Mouse (Mus musculus) CH12.LX (cell line): ENCODE results near the gene Saa1. TPM values are rescaled to one million over a fixed set of nuclear protein-coding genes. Genes with fewer than 3 reads are reported as not detected.
A peak's percentile ranks its signal among the peaks of the same experiment; 100 is the strongest.

Experiments
- DNase-seq: peaks from one replicate; pipeline ENCODE4 v3.0.0-alpha.2; 2013; ENCODE audit errors: extremely low read depth
- H3K27ac ChIP-seq: 2 replicates; pipeline ENCODE4 v1.5.1; 2012; ENCODE audit warnings: low read depth, mild to moderate bottlenecking, control low read depth, moderate library complexity; ENCODE audit not compliant: insufficient read depth
- H3K27me3 ChIP-seq: replicated peaks from 2 replicates; pipeline ENCODE3; 2012; ENCODE audit warnings: inconsistent platforms
- H3K36me3 ChIP-seq, 2 experiments: replicated peaks in 1 of 2; 2 replicates each; pipeline versions ENCODE3 to v1.6.1; 2012; ENCODE audit warnings: inconsistent platforms in 1 of 2, low read length in 1 of 2, mild to moderate bottlenecking in 1 of 2, mixed read lengths in 1 of 2, moderate library complexity in 1 of 2; ENCODE audit not compliant: control insufficient read depth in 1 of 2, insufficient read depth in 1 of 2
- H3K4me1 ChIP-seq, 2 experiments: 2 replicates each; pipeline ENCODE4 v1.6.1; 2012; ENCODE audit warnings: inconsistent platforms in 1 of 2, moderate library complexity in 1 of 2; ENCODE audit not compliant: insufficient read depth in 2 of 2, control insufficient read depth in 1 of 2
- H3K4me2 ChIP-seq: 2 replicates; pipeline ENCODE4 v1.6.1; 2012; ENCODE audit warnings: low read depth, mild to moderate bottlenecking, control low read depth; ENCODE audit not compliant: poor library complexity, insufficient read depth, severe bottlenecking
- H3K4me3 ChIP-seq, 3 experiments: fragments of 150-350 bp in 1 of 3; sonication (generic) in 1 of 3; replicated peaks in 1 of 3; 2 replicates each; pipeline versions ENCODE3 to v1.5.1; 2011 to 2012; ENCODE audit warnings: low read depth in 2 of 3, low read length in 2 of 3, mild to moderate bottlenecking in 2 of 3, moderate library complexity in 2 of 3, control low read depth in 1 of 3, improper control_type of control experiment in 1 of 3, inconsistent platforms in 1 of 3, mixed read lengths in 1 of 3; ENCODE audit not compliant: poor library complexity in 1 of 3
- H3K79me2 ChIP-seq: replicated peaks from 2 replicates; pipeline ENCODE4 v1.6.1; 2012; ENCODE audit warnings: mild to moderate bottlenecking, moderate library complexity; ENCODE audit not compliant: control insufficient read depth, poor library complexity, insufficient read depth, severe bottlenecking; ENCODE audit errors: extremely low read depth
- H3K9ac ChIP-seq: 2 replicates; pipeline ENCODE4 v1.6.1; 2012; ENCODE audit warnings: low read depth, mild to moderate bottlenecking, control low read depth, moderate library complexity; ENCODE audit not compliant: insufficient read depth
- H3K9me3 ChIP-seq: replicated peaks from 2 replicates; pipeline ENCODE3; 2012; ENCODE audit warnings: low read length, inconsistent platforms, mixed read lengths
- BHLHE40 ChIP-seq: IDR thresholded peaks from 2 replicates; pipeline ENCODE4 v1.6.1; 2011; ENCODE audit warnings: mild to moderate bottlenecking, low read depth, low read length, improper control_type of control experiment
- CHD1 ChIP-seq: IDR thresholded peaks from 2 replicates; pipeline ENCODE4 v1.6.1; 2012; ENCODE audit warnings: low read depth, low read length, improper control_type of control experiment, inconsistent platforms
- CHD2 ChIP-seq: IDR thresholded peaks from 2 replicates; pipeline ENCODE4 v1.6.1; 2011; ENCODE audit warnings: low read length, improper control_type of control experiment
- CTCF ChIP-seq, 2 experiments: IDR thresholded peaks in 1 of 2; conservative IDR thresholded peaks in 1 of 2; 2 replicates each; pipeline ENCODE4 v1.5.1; 2011 to 2012; ENCODE audit warnings: low read depth in 2 of 2, low read length in 2 of 2, improper control_type of control experiment in 1 of 2, inconsistent platforms in 1 of 2, mild to moderate bottlenecking in 1 of 2, moderate library complexity in 1 of 2
- E2F4 ChIP-seq: IDR thresholded peaks from 2 replicates; pipeline ENCODE4 v1.6.1; 2011; ENCODE audit warnings: low read depth, low read length, improper control_type of control experiment; ENCODE audit not compliant: insufficient replicate concordance
- ETS1 ChIP-seq: conservative IDR thresholded peaks from 2 replicates; pipeline ENCODE4 v1.6.1; 2012; ENCODE audit warnings: low read depth, mild to moderate bottlenecking, inconsistent platforms, low read length, improper control_type of control experiment, moderate library complexity
- HCFC1 ChIP-seq: IDR thresholded peaks from 2 replicates; pipeline ENCODE4 v1.6.1; 2012; ENCODE audit warnings: low read depth, mild to moderate bottlenecking, inconsistent platforms, low read length, improper control_type of control experiment
- IRF4 ChIP-seq: IDR thresholded peaks from 2 replicates; pipeline ENCODE4 v1.6.1; 2014; ENCODE audit warnings: low read depth, mild to moderate bottlenecking, inconsistent platforms, low read length, improper control_type of control experiment
- JUND ChIP-seq: conservative IDR thresholded peaks from 2 replicates; pipeline ENCODE4 v1.6.1; 2011; ENCODE audit warnings: low read depth, low read length, improper control_type of control experiment
- KAT2A ChIP-seq: IDR thresholded peaks from 2 replicates; pipeline ENCODE4 v1.6.1; 2012; ENCODE audit warnings: low read length, improper control_type of control experiment, inconsistent platforms; ENCODE audit not compliant: insufficient replicate concordance
- MAX ChIP-seq: IDR thresholded peaks from 2 replicates; pipeline ENCODE4 v1.6.1; 2011; ENCODE audit warnings: low read length, improper control_type of control experiment
- MAZ ChIP-seq: IDR thresholded peaks from 2 replicates; pipeline ENCODE4 v1.6.1; 2012; ENCODE audit warnings: low read depth, mild to moderate bottlenecking, inconsistent platforms, low read length, improper control_type of control experiment, moderate library complexity
- MEF2A ChIP-seq: IDR thresholded peaks from 2 replicates; pipeline ENCODE4 v1.6.1; 2014; ENCODE audit warnings: low read depth, mild to moderate bottlenecking, inconsistent platforms, low read length, improper control_type of control experiment, borderline replicate concordance
- MXI1 ChIP-seq: IDR thresholded peaks from 2 replicates; pipeline ENCODE4 v1.6.1; 2011; ENCODE audit warnings: mild to moderate bottlenecking, low read depth, low read length, improper control_type of control experiment
- NELFE ChIP-seq: IDR thresholded peaks from 2 replicates; pipeline ENCODE4 v1.6.1; 2011; ENCODE audit warnings: low read depth, low read length, improper control_type of control experiment
- NRF1 ChIP-seq: IDR thresholded peaks from 2 replicates; pipeline ENCODE4 v1.6.1; 2014; ENCODE audit warnings: low read depth, mild to moderate bottlenecking, inconsistent platforms, low read length, improper control_type of control experiment, moderate library complexity
- PAX5 ChIP-seq: IDR thresholded peaks from 2 replicates; pipeline ENCODE4 v1.6.1; 2012; ENCODE audit warnings: low read length, inconsistent platforms, mixed read lengths
- RAD21 ChIP-seq: IDR thresholded peaks from 2 replicates; pipeline ENCODE4 v1.6.1; 2011; ENCODE audit warnings: low read depth, mild to moderate bottlenecking, low read length, improper control_type of control experiment, moderate library complexity
- SIN3A ChIP-seq: IDR thresholded peaks from 2 replicates; pipeline ENCODE4 v1.6.1; 2012; ENCODE audit warnings: low read length, improper control_type of control experiment, inconsistent platforms
- SMC3 ChIP-seq: IDR thresholded peaks from 2 replicates; pipeline ENCODE4 v1.6.1; 2011; ENCODE audit warnings: low read depth, low read length, improper control_type of control experiment
- TBP ChIP-seq: conservative IDR thresholded peaks from 2 replicates; pipeline ENCODE4 v1.6.1; 2011; ENCODE audit warnings: low read depth, low read length, improper control_type of control experiment
- TCF12 ChIP-seq: IDR thresholded peaks from 2 replicates; pipeline ENCODE4 v1.6.1; 2014; ENCODE audit warnings: low read depth, mild to moderate bottlenecking, inconsistent platforms, low read length, improper control_type of control experiment
- USF2 ChIP-seq: conservative IDR thresholded peaks from 2 replicates; pipeline ENCODE4 v1.6.1; 2011; ENCODE audit warnings: low read depth, low read length, improper control_type of control experiment
- ZC3H11A ChIP-seq: IDR thresholded peaks from 2 replicates; pipeline ENCODE4 v1.6.1; 2012; ENCODE audit warnings: low read depth, mild to moderate bottlenecking, inconsistent platforms, low read length, improper control_type of control experiment
- ZKSCAN1 ChIP-seq: IDR thresholded peaks from 2 replicates; pipeline ENCODE4 v1.6.1; 2012; ENCODE audit warnings: low read depth, inconsistent platforms, low read length, improper control_type of control experiment, borderline replicate concordance
- ZNF384 ChIP-seq: IDR thresholded peaks from 2 replicates; pipeline ENCODE4 v1.6.1; 2012; ENCODE audit warnings: low read depth, low read length, improper control_type of control experiment, inconsistent platforms
- dilution Hi-C: fragments of 300-500 bp; cut with MboI; formaldehyde crosslinking; loops from 2 replicates; pipeline ENCODE4 v1.14.3; 2020; ENCODE audit warnings: low sequenced_read_pairs; ENCODE audit not compliant: extremely low pct_unique_long_range_greater_than_20kb, extremely low pct_ligation_motif_present
- in situ Hi-C: fragments of 300-500 bp; cut with MboI; formaldehyde crosslinking; loops from 3 replicates; pipeline ENCODE4 v1.14.3; 2019; ENCODE audit warnings: low sequenced_read_pairs, low pct_ligation_motif_present, low pct_unique_long_range_greater_than_20kb, mixed read lengths
- polyA plus RNA-seq: library from polyadenylated mRNA; unstranded; fragments of >175 nt; gene quantifications from 2 replicates; pipeline ENCODE4 v1.2.1, GENCODE M21; 2012; ENCODE audit warnings: low read depth; ENCODE audit not compliant: insufficient read length
- total RNA-seq, 2 experiments: library from RNA; depleted of rRNA; stranded (reverse); fragments of 300-350 nt in 1 of 2; fragments of >200 nt in 1 of 2; gene quantifications; 2 replicates each; pipeline ENCODE4 v1.2.3; 2012 to 2014

Saa1 gene
- total and polyA plus RNA-seq, 3 experiments: not detected

- TF ChIP-seq ETS1 (no peak), SMC3 (peak; percentile 36), ZKSCAN1 (no peak), USF2 (no peak), PAX5 (no peak), NRF1 (peak; percentile 73), SIN3A (peak; percentile 74), CHD1 (no peak), MAZ (no peak), HCFC1 (peak; percentile 75), E2F4 (peak; percentile 43; the same call in 1 of the 2 replicates), MAX (peak; percentile 73), ZC3H11A (no peak), TBP (peak; percentile 56; the same call in 1 of the 2 replicates), NELFE (peak; percentile 86), CHD2 (peak; percentile 18; the same call in 1 of the 2 replicates)
Measured at GRCm38 (mm10) chr7:46710390-46710844, 32.4 kb downstream of the Saa1 start, which contains the start of gene Saal1 (continued).

GRCm38 (mm10) chr7:46700521-46701025, 42.2 kb downstream of the Saa1 start:
- dilution Hi-C loops: no loop called here

More at GRCm38 (mm10) chr7:46700521-46701025, 42.2 kb downstream of the Saa1 start:
- H3K9ac ChIP-seq: no peak overlapping the region
- H3K4me3 ChIP-seq: no peak overlapping the region
- TF ChIP-seq RAD21 (no peak), NELFE (no peak), TBP (no peak), SMC3 (no peak), JUND (no peak), TCF12 (no peak), ZKSCAN1 (no peak), ZC3H11A (no peak), MEF2A (no peak), IRF4 (no peak), BHLHE40 (no peak), KAT2A (no peak), ZNF384 (no peak), CTCF (conservative IDR thresholded peaks at IDR 0.05 in 1 of 2, IDR thresholded peaks at IDR 0.05 in 1 of 2; ENCODE audit: low read depth in 2 of 2, low read length in 2 of 2) (no peak), SIN3A (no peak), MXI1 (no peak)
- TF ChIP-seq, all 38 proteins: peak for 0
- DNase-seq: no peak
- H3K27me3 ChIP-seq: no peaks in the 10 kb centered on the region
- 0 out of 2 replicates have a peak, but pooled peaks cover 2% of the 10 kb centered on the region for H3K79me2 ChIP-seq
- no peak overlapping the region for H3K4me2 ChIP-seq
- H3K27ac ChIP-seq: no peak overlapping the region
- peaks cover 68 to 89% of the 10 kb centered on the region in 2 experiments for H3K36me3 ChIP-seq
- peaks cover 0 to 12% of the 10 kb centered on the region in 2 experiments; a peak in 2 of 4 replicates for H3K4me1 ChIP-seq
- in situ Hi-C loops: no loop called here
- H3K9me3 ChIP-seq: no peaks in the 10 kb centered on the region
